Mouse (Mus musculus): ENCODE data around the gene Thsd4. TPM values are rescaled to one million over a fixed set of nuclear protein-coding genes. Genes with fewer than 3 reads are reported as not detected.
"Not testable (repeated sequence)": the region's sequence is repeated elsewhere in the genome, so short reads cannot be mapped to it uniquely, and the experiment has no call there.

Gene Thsd4
- polyA plus RNA-seq, 1 experiment from 2014 or later, result 3.4 TPM

GRCm38 (mm10) chr9:59938529-59938928 is 583.3 kb downstream of the Thsd4 start:
- no peak for ATAC-seq
- TF ChIP-seq CTCF (IDR thresholded peaks at IDR 0.05) (no peak), EP300 (IDR thresholded peaks at IDR 0.05) (no peak)
- Histone ChIP-seq H3K27ac (ENCODE audit: low read length) (no peak overlapping the region), H3K4me3 (ENCODE audit: low read depth, low read length) (no peak overlapping the region), H3K4me2 (replicated peaks; ENCODE audit: low read depth, low read length) (no peak overlapping the region), H3K36me3 (ENCODE audit: insufficient read depth, low read length) (no peaks in the 10 kb centered on the region), H3K9ac (replicated peaks; ENCODE audit: low read depth) (no peak overlapping the region), H3K27me3 (replicated peaks; ENCODE audit: insufficient read depth, low read length) (no peaks in the 10 kb centered on the region), H3K4me1 (ENCODE audit: insufficient read depth, low read depth, low read length) (no peaks in the 10 kb centered on the region), H3K9me3 (ENCODE audit: low read length) (no peaks in the 10 kb centered on the region)
- 86% methylated on average over 8 of the region's 8 CpGs for WGBS
- no peak for DNase-seq (ENCODE audit: low spot score)

GRCm38 (mm10) chr9:59935866-59936265 is 586.0 kb downstream of the Thsd4 start:
- not testable (repeated sequence) for DNase-seq (ENCODE audit: low spot score); H3K9ac ChIP-seq (replicated peaks; ENCODE audit: low read depth); H3K4me1 ChIP-seq (ENCODE audit: insufficient read depth, low read depth, low read length); H3K27me3 ChIP-seq (replicated peaks; ENCODE audit: insufficient read depth, low read length); H3K9me3 ChIP-seq (ENCODE audit: low read length); H3K36me3 ChIP-seq (ENCODE audit: insufficient read depth, low read length); H3K4me2 ChIP-seq (replicated peaks; ENCODE audit: low read depth, low read length); H3K4me3 ChIP-seq (ENCODE audit: low read depth, low read length); ATAC-seq; H3K27ac ChIP-seq (ENCODE audit: low read length)
- WGBS, result 79% methylated on average over 8 of the region's 8 CpGs

- Histone ChIP-seq H3K27ac (ENCODE audit: low read length) (no peak overlapping the region), H3K4me3 (ENCODE audit: low read depth, low read length) (no peak overlapping the region), H3K36me3 (ENCODE audit: insufficient read depth, low read length) (no peaks in the 10 kb centered on the region; the same call in 1 of the 2 replicates), H3K9ac (replicated peaks; ENCODE audit: low read depth) (no peak overlapping the region), H3K4me1 (ENCODE audit: insufficient read depth, low read depth, low read length) (no peaks in the 10 kb centered on the region), H3K27me3 (replicated peaks; ENCODE audit: insufficient read depth, low read length) (no peaks in the 10 kb centered on the region), H3K9me3 (ENCODE audit: low read length) (no peaks in the 10 kb centered on the region), H3K4me2 (replicated peaks; ENCODE audit: low read depth, low read length) (no peak overlapping the region)
- ATAC-seq (no peak), DNase-seq (ENCODE audit: low spot score) (no peak)
- 69% methylated on average over 3 of the region's 3 CpGs for WGBS
- no peak for TF ChIP-seq EP300 (IDR thresholded peaks at IDR 0.05)
- TF ChIP-seq CTCF (IDR thresholded peaks at IDR 0.05), result no peak
Observed at GRCm38 (mm10) chr9:59930248-59930647, 591.6 kb downstream of the Thsd4 start.

Other genes with a start within 250 kb of the Thsd4 start
- gene Lrrc49, start 166.1 kb upstream of the Thsd4 start, polyA plus RNA-seq (2015; fragmentation: Nextera tagmentation; extraction: Ambion mirVana), result 8.3 and 9.0 TPM in 2 replicates
- 0.73 and 1.1 TPM in 2 replicates for gene Larp6, start 190.9 kb upstream of the Thsd4 start, polyA plus RNA-seq (2015; fragmentation: Nextera tagmentation; extraction: Ambion mirVana)